Mouse (Mus musculus): ENCODE data around the gene Mpnd. TPM values are rescaled to one million over a fixed set of nuclear protein-coding genes. Genes with fewer than 3 reads are reported as not detected.
A peak's percentile ranks its signal among the peaks of the same experiment; 100 is the strongest.

Mpnd gene
- polyA plus RNA-seq, 1 experiment from 2014 or later = 112 TPM

DNA sequence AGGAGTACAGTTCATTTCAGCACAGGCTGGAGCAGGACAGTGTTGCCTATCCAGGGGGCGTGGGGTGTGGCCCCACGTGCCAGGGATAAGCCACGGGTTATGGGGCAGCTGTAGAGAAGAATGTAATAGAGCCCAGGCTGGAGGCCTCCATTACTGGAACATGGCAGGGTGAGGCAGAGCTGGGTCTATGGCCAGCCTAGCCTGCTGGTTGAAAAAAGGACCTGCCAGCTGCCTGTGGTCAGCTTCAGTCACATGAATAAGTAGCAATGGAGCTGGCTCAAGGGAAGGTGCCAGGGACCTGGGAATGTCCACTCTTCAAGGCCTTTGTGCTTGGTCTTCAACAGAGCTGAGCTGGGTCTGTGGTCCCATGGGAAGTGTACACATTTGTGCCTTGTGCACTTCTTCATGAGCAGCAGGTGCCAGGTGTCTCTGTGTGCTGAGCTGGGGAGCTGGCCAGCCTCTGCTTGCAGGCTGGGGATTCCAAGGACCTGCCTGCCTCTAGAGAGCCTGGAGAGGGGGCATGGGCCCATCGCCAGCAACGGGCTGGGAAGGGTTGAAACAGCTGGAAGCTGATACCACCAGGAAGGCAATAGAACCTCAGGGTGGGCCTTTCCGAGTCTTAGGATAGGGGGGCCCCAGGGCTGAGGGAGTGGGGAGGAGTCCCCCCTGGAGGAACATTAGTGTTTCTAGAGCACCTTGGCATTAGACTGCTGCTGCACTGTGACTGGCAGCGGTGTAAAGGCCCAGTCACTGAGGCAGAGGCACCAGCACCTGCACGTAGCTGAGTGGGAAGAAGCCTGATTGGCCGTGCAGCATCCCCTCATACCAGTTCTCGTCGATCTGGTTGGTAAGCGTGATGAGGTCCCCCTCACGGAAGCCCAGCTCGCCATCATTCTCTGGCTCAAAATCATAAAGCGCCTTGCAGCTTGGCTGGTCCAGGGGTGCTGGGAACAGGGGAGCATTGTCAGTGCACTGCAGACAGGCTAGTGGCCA lies 11.6 kb downstream of the Mpnd start:
- Histone ChIP-seq H3K36me3 (ENCODE audit: insufficient read depth, low read length) (peaks cover 75% of the 10 kb centered on the region), H3K4me1 (ENCODE audit: insufficient read depth, low read length) (no peaks in the 10 kb centered on the region), H3K4me3 (ENCODE audit: low read length) (no peak overlapping the region), H3K9ac (replicated peaks; ENCODE audit: low read length) (no peak overlapping the region), H3K4me2 (replicated peaks; ENCODE audit: low read depth, low read length) (no peak overlapping the region), H3K27me3 (ENCODE audit: insufficient read depth, low read length) (no peaks in the 10 kb centered on the region), H3K27ac (ENCODE audit: low read length) (no peak overlapping the region), H3K9me3 (ENCODE audit: low read length) (no peaks in the 10 kb centered on the region)
- 79% methylated on average over 15 of the region's 15 CpGs for WGBS
- no peak for ATAC-seq (ENCODE audit: low FRiP score, low TSS enrichment)

DNA sequence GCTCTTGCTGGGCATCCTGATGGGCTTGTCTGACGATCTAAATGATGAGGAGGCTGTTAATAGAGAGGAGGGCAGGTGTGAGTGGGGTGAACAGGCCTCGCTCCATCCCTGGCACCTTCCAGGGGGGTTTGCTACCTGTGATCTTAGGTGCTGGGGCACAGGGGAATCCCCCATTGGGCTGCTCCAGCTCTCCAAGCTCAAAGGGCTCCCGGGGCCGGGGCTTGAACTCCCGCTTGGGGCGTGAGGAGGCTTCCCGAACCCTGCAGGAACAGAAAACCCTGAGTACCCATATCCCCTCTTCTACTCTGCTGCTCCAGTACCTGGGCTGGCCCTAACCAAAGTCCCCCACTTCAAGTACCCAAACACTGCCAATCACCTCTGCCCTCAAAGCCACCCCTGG lies 12.3 kb downstream of the Mpnd start:
- H3K27ac ChIP-seq (ENCODE audit: low read length) = no peak overlapping the region
- H3K36me3 ChIP-seq (ENCODE audit: insufficient read depth, low read length) = peaks cover 70% of the 10 kb centered on the region
- WGBS = 89% methylated on average over 7 of the region's 7 CpGs
- no peak overlapping the region for H3K9ac ChIP-seq (replicated peaks; ENCODE audit: low read length)
- no peak for ATAC-seq (ENCODE audit: low FRiP score, low TSS enrichment)
- no peak overlapping the region for H3K4me3 ChIP-seq (ENCODE audit: low read length)
- no peaks in the 10 kb centered on the region for H3K9me3 ChIP-seq (ENCODE audit: low read length)
- H3K27me3 ChIP-seq (ENCODE audit: insufficient read depth, low read length) = no peaks in the 10 kb centered on the region
- peaks cover 6% of the 10 kb centered on the region; the same call in 1 of the 2 replicates for H3K4me1 ChIP-seq (ENCODE audit: insufficient read depth, low read length)
- H3K4me2 ChIP-seq (replicated peaks; ENCODE audit: low read depth, low read length) = no peak overlapping the region

GRCm38 (mm10) chr17:56018347-56019131 lies 13.0 kb downstream of the Mpnd start:
- no peak overlapping the region for H3K4me2 ChIP-seq (replicated peaks; ENCODE audit: low read depth, low read length)
- H3K9me3 ChIP-seq (ENCODE audit: low read length) = no peaks in the 10 kb centered on the region
- no peaks in the 10 kb centered on the region for H3K27me3 ChIP-seq (ENCODE audit: insufficient read depth, low read length)
- H3K4me1 ChIP-seq (ENCODE audit: insufficient read depth, low read length) = peaks cover 8% of the 10 kb centered on the region; the same call in 1 of the 2 replicates
- H3K36me3 ChIP-seq (ENCODE audit: insufficient read depth, low read length) = peaks cover 64% of the 10 kb centered on the region
- WGBS = 69% methylated on average over 20 of the region's 20 CpGs
- H3K9ac ChIP-seq (replicated peaks; ENCODE audit: low read length) = no peak overlapping the region
- no peak overlapping the region for H3K27ac ChIP-seq (ENCODE audit: low read length)
- no peak overlapping the region for H3K4me3 ChIP-seq (ENCODE audit: low read length)
- ATAC-seq (ENCODE audit: low FRiP score, low TSS enrichment) = peak; percentile 44; the same call in 1 of the 2 replicates

DNA sequence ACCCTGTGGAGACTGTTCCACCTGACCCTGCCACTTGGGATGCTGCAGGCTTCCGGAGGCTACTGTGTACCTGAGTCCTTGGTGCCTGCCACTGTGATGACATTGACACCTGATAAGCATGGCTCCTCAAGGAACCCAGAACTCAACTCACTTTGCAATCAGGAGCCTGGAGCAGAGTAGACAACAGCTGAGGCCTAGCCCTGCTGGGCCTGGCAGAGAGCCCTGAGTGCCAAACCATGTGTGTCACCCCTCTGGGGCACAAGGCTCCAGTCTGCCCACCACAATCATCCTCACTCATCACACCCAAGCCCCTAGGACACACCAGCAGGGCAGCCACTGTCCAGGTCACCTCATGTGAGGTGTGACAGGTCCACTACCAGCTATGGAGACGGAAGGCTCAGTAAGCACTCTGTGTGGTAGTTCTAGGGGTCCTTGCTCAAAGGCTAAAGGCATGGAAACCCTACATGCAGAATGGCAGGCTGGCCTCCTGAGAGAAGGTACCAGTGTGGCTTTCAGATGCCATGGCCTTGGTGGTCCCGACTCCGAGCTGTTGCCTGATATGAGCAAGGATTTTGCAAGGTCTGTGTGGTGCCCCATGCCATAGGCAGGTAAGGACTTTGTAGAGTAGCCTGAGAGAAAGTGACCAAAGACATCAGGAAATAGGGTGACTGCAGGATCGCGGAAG lies 15.0 kb downstream of the Mpnd start:
- Histone ChIP-seq H3K9me3 (ENCODE audit: low read length) (no peaks in the 10 kb centered on the region), H3K27me3 (ENCODE audit: insufficient read depth, low read length) (no peaks in the 10 kb centered on the region), H3K4me1 (ENCODE audit: insufficient read depth, low read length) (peaks cover 20% of the 10 kb centered on the region; the same call in 1 of the 2 replicates), H3K27ac (ENCODE audit: low read length) (no peak overlapping the region), H3K4me3 (ENCODE audit: low read length) (no peak overlapping the region), H3K9ac (replicated peaks; ENCODE audit: low read length) (no peak overlapping the region), H3K4me2 (replicated peaks; ENCODE audit: low read depth, low read length) (no peak overlapping the region), H3K36me3 (ENCODE audit: insufficient read depth, low read length) (peaks cover 49% of the 10 kb centered on the region)
- 93% methylated on average over 6 of the region's 6 CpGs for WGBS
- no peak for ATAC-seq (ENCODE audit: low FRiP score, low TSS enrichment)

DNA sequence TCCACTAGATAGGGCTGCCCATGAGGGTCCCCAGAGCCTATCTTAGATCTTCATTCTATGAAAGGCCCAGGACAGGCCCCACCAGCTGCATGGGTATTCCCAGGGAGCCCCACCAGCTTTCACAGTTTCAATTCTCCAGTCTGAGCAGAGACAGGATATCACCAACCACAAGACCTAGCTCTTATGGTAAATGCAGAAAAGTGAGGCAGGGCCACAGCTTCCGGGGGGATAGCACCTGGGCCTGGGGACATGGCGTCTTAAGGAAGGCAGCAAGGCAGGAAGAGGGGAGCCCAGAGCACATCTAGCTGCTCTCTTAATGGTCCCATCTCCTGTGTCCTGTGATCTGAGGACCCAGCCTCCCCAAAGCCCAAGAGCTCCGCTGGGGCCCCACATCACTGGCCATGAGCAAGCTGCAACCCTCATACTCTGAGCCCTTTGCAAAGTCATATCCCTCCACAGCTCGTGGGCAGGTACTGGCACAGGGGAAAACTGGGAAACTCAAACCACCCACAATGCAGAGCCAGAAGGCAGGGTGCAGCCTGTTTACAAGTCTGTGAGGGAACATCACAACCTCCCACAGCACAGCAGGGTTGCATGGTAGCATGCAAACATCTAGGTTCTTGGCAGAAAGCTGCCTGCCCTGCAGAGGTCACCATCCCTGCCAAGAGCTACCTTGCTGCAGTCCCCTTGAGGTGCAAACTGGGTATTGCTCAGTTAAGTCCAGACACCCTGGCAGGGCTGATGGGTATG lies 15.8 kb downstream of the Mpnd start:
- H3K27me3 ChIP-seq (ENCODE audit: insufficient read depth, low read length) = no peaks in the 10 kb centered on the region
- WGBS = 79% methylated on average over 4 of the region's 4 CpGs
- H3K9me3 ChIP-seq (ENCODE audit: low read length) = no peaks in the 10 kb centered on the region
- peaks cover 25% of the 10 kb centered on the region; the same call in 1 of the 2 replicates for H3K4me1 ChIP-seq (ENCODE audit: insufficient read depth, low read length)
- no peak overlapping the region for H3K9ac ChIP-seq (replicated peaks; ENCODE audit: low read length)
- no peak overlapping the region for H3K4me3 ChIP-seq (ENCODE audit: low read length)
- H3K4me2 ChIP-seq (replicated peaks; ENCODE audit: low read depth, low read length) = no peak overlapping the region
- no peak for ATAC-seq (ENCODE audit: low FRiP score, low TSS enrichment)
- H3K27ac ChIP-seq (ENCODE audit: low read length) = no peak overlapping the region
- H3K36me3 ChIP-seq (ENCODE audit: insufficient read depth, low read length) = peaks cover 41% of the 10 kb centered on the region

DNA sequence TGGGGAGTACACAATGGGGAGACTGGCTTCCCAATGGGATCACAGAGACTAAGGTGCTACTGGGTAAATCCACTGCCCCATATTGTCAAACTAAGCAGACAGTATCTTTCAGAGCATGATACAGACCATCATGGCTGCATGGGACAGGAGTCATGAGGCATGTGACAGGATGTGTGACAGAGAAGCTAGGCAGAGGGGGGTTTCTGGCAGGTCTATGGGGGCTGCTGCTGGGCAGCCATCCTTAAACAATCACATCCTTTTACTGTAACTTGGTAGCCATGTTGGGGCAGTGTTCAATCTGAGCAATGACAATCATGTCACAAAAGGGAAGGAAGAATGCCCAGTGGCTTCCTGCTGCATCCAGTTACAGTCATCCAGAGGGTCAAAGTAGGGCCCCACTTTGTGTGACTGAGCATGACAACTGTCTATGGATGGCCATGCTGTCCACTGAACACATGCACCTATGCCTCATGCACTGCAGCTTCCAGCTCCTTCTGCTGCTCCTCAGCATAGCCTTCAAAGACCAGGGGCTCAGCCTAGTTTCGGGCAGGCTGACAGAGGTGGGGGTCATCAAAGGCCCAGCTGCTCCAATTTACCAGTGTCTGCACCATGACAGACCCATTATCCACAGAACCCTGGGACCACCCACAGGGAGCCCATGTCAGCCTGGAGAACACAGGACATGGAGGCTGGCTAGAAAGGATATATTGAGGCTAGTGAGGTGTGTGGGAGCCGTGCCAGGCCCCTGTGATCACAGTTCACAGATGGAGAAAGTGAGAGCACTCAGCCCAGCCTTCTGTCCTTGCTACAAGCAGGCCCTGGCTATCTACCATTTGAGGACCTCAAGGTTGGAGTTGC lies 16.8 kb downstream of the Mpnd start:
- WGBS = 63% methylated on average over 2 of the region's 2 CpGs

GRCm38 (mm10) chr17:56022989-56023290 lies 17.4 kb downstream of the Mpnd start:
- H3K27ac ChIP-seq (ENCODE audit: low read length) = no peak overlapping the region
- ATAC-seq (ENCODE audit: low FRiP score, low TSS enrichment) = no peak
- H3K4me1 ChIP-seq (ENCODE audit: insufficient read depth, low read length) = peaks cover 32% of the 10 kb centered on the region; the same call in 1 of the 2 replicates
- H3K27me3 ChIP-seq (ENCODE audit: insufficient read depth, low read length) = no peaks in the 10 kb centered on the region
- WGBS = 82% methylated on average over 4 of the region's 4 CpGs
- no peak overlapping the region for H3K9ac ChIP-seq (replicated peaks; ENCODE audit: low read length)
- no peak overlapping the region for H3K4me2 ChIP-seq (replicated peaks; ENCODE audit: low read depth, low read length)
- no peaks in the 10 kb centered on the region for H3K9me3 ChIP-seq (ENCODE audit: low read length)
- no peak overlapping the region for H3K4me3 ChIP-seq (ENCODE audit: low read length)
- H3K36me3 ChIP-seq (ENCODE audit: insufficient read depth, low read length) = peaks cover 27% of the 10 kb centered on the region

More for the DNA sequence above, 16.8 kb downstream of the Mpnd start:
- Histone ChIP-seq H3K4me3 (ENCODE audit: low read length) (no peak overlapping the region), H3K4me1 (ENCODE audit: insufficient read depth, low read length) (peaks cover 32% of the 10 kb centered on the region; the same call in 1 of the 2 replicates), H3K36me3 (ENCODE audit: insufficient read depth, low read length) (peaks cover 31% of the 10 kb centered on the region), H3K27ac (ENCODE audit: low read length) (no peak overlapping the region), H3K27me3 (ENCODE audit: insufficient read depth, low read length) (no peaks in the 10 kb centered on the region), H3K9ac (replicated peaks; ENCODE audit: low read length) (no peak overlapping the region), H3K9me3 (ENCODE audit: low read length) (no peaks in the 10 kb centered on the region), H3K4me2 (replicated peaks; ENCODE audit: low read depth, low read length) (no peak overlapping the region)
- no peak for ATAC-seq (ENCODE audit: low FRiP score, low TSS enrichment)

GRCm38 (mm10) chr17:56023386-56023785 lies 17.9 kb downstream of the Mpnd start:
- no peak overlapping the region for H3K27ac ChIP-seq (ENCODE audit: low read length)
- H3K9me3 ChIP-seq (ENCODE audit: low read length) = no peaks in the 10 kb centered on the region
- no peak overlapping the region for H3K9ac ChIP-seq (replicated peaks; ENCODE audit: low read length)
- no peaks in the 10 kb centered on the region for H3K27me3 ChIP-seq (ENCODE audit: insufficient read depth, low read length)
- no peak overlapping the region for H3K4me3 ChIP-seq (ENCODE audit: low read length)
- H3K4me2 ChIP-seq (replicated peaks; ENCODE audit: low read depth, low read length) = no peak overlapping the region
- H3K4me1 ChIP-seq (ENCODE audit: insufficient read depth, low read length) = peaks cover 32% of the 10 kb centered on the region; the same call in 1 of the 2 replicates
- ATAC-seq (ENCODE audit: low FRiP score, low TSS enrichment) = no peak
- WGBS = 74% methylated on average over 5 of the region's 5 CpGs
- peaks cover 22% of the 10 kb centered on the region for H3K36me3 ChIP-seq (ENCODE audit: insufficient read depth, low read length)
